ENCODE assay signal across 25 mouse cellular contexts in the genomic region with DNA sequence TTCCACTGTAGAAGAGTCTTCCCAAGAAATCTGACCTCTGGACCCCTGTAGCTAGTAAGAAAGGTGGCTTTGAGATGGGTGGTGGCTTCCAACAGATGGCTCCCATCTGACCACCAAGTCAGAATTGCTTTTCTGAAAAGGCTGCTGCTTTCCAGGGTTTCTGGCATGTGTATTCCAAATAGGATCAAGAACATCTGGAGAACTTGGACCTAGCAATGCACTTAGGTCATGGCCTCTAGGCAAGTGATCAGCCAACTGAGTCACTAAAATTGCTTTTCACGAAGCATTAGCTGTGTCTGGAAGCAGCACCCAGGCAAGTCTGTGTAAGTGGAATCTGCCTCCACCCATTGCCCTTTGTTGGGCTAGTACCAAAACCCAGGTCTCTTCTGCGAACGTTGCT.
A peak's percentile ranks its signal among the peaks of the same experiment; 100 is the strongest.
DNase-seq lines count a peak whose midpoint lies in the region; ATAC-seq and TF ChIP-seq lines count a peak whose summit lies in the region.
"Had no signal": no experiment of that assay in that cellular context is flagged by ENCODE, and none has a peak within 500 bp of the region (broad histone marks: within the 10 kb centered on the region; RNA-seq: fewer than 3 reads in every experiment).

No protein-coding gene starts in this region.

- no peak for ATAC-seq in heart, embryonic 11.5 days (replicated peaks; ENCODE audit: insufficient number of reproducible peaks, low FRiP score, low TSS enrichment)
- ATAC-seq: hindbrain, postnatal 0 days had no signal

- H3K4me3 ChIP-seq in heart, adult 2 months: no peak overlapping the region
- no peak overlapping the region for H3K4me3 ChIP-seq in heart, embryonic 11.5 days (ENCODE audit: low read depth, low read length)
- H3K4me3 ChIP-seq: embryonic facial prominence, embryonic 15.5 days; forebrain, embryonic 10.5 days; layer of hippocampus, adult 2 months; limb, embryonic 15.5 days; liver, embryonic 15.5 days had no signal

- TF ChIP-seq POLR2A in heart, adult 2 months (IDR thresholded peaks at IDR 0.05; ENCODE audit: insufficient read depth, low read depth, low read length): no peak

- H3K36me3 ChIP-seq in heart, adult 2 months (ENCODE audit: control insufficient read depth, insufficient read depth, low read length): no peaks in the 10 kb centered on the region
- no peaks in the 10 kb centered on the region for H3K36me3 ChIP-seq in heart, embryonic 11.5 days (ENCODE audit: control insufficient read depth, insufficient read depth, low read length)
- H3K36me3 ChIP-seq: embryonic facial prominence, embryonic 15.5 days; forebrain, embryonic 10.5 days; limb, embryonic 15.5 days; liver, embryonic 15.5 days had no signal

- WGBS in heart, adult 2 months: 67% methylated on average over 3 of the region's 3 CpGs
- WGBS in heart, embryonic 11.5 days (ENCODE audit: insufficient replicate concordance): 81% methylated on average over 3 of the region's 3 CpGs

- DNase-seq in heart, adult 2 months: peak; percentile 17 to 25
- DNase-seq in gastrocnemius, postnatal 10 days: peak; percentile 4
- DNase-seq in heart, postnatal 10 days: peak; percentile 53 to 57
- DNase-seq in lung, postnatal 14 days: peak; percentile 7
- DNase-seq in right cerebral cortex, postnatal 25 days: no peak
- no peak for DNase-seq in kidney, postnatal 25 days
- no peak for DNase-seq in MN1 (ENCODE audit: low spot score)
- DNase-seq: adrenal gland, postnatal 25 days; cerebellum, adult 11 months; cerebellum, postnatal 14 days; embryo, embryonic 11 days; kidney, adult 18-20 months; right cerebral cortex, adult 18-20 months; thymus, postnatal 36 days had no signal

- no peak overlapping the region for H3K27ac ChIP-seq in heart, adult 2 months
- no peak overlapping the region for H3K27ac ChIP-seq in heart, embryonic 11.5 days (ENCODE audit: low read depth, low read length)
- H3K27ac ChIP-seq: embryonic facial prominence, embryonic 15.5 days; forebrain, embryonic 10.5 days; hindbrain, postnatal 0 days; kidney, postnatal 0 days; layer of hippocampus, adult 2 months; limb, embryonic 15.5 days; liver, embryonic 15.5 days; macrophage had no signal

- H3K27me3 ChIP-seq in heart, adult 2 months (ENCODE audit: control insufficient read depth, insufficient read depth, low read length): no peaks in the 10 kb centered on the region
- H3K27me3 ChIP-seq in heart, embryonic 11.5 days (ENCODE audit: control insufficient read depth, insufficient read depth, low read length): no peaks in the 10 kb centered on the region
- H3K27me3 ChIP-seq: CH12.LX; embryonic facial prominence, embryonic 15.5 days; limb, embryonic 15.5 days; liver, embryonic 15.5 days had no signal

- H3K4me2 ChIP-seq in heart, embryonic 11.5 days: no peak overlapping the region
- H3K4me2 ChIP-seq: embryonic facial prominence, embryonic 15.5 days; limb, embryonic 15.5 days; liver, embryonic 15.5 days; midbrain, embryonic 11.5 days had no signal

- no peak overlapping the region for H3K9ac ChIP-seq in heart, adult 2 months (ENCODE audit: low read depth, low read length)
- H3K9ac ChIP-seq in heart, embryonic 11.5 days (ENCODE audit: low read depth, low read length): no peak overlapping the region
- H3K9ac ChIP-seq: embryonic facial prominence, embryonic 15.5 days; limb, embryonic 15.5 days; liver, embryonic 15.5 days had no signal

- H3K79me2 ChIP-seq in heart, adult 2 months (replicated peaks; ENCODE audit: control insufficient read depth, insufficient read depth, low read length): no peaks in the 10 kb centered on the region

- TF ChIP-seq CTCF in heart, adult 2 months (IDR thresholded peaks at IDR 0.05): no peak

- no peaks in the 10 kb centered on the region for H3K9me3 ChIP-seq in heart, embryonic 11.5 days (replicated peaks; ENCODE audit: control insufficient read depth, low read length)
- H3K9me3 ChIP-seq: embryonic facial prominence, embryonic 15.5 days; forebrain, embryonic 10.5 days; limb, embryonic 15.5 days; liver, embryonic 15.5 days had no signal

- no peak for TF ChIP-seq EP300 in heart, adult 2 months (IDR thresholded peaks at IDR 0.05; ENCODE audit: insufficient read depth, low read depth, low read length)

- intact Hi-C loops in heart, adult 2 months (cut with DNase I): no loop called here
- intact Hi-C loops in heart, postnatal 10 days (cut with DNase I): no loop called here

- no peaks in the 10 kb centered on the region for H3K4me1 ChIP-seq in heart, adult 2 months (ENCODE audit: control insufficient read depth, insufficient read depth, low read length)
- no peaks in the 10 kb centered on the region for H3K4me1 ChIP-seq in heart, embryonic 11.5 days (ENCODE audit: control insufficient read depth, insufficient read depth, low read length)
- H3K4me1 ChIP-seq: embryonic facial prominence, embryonic 15.5 days; forebrain, embryonic 10.5 days; limb, embryonic 15.5 days; liver, embryonic 15.5 days had no signal

Comparison
In these comparisons a context has a peak if more than half of its experiments do, and no peak if none do; other contexts are left out.
1. DNase-seq: peak in heart, adult 2 months (2 of 2), gastrocnemius, postnatal 10 days (single experiment), heart, postnatal 10 days (2 of 2) and lung, postnatal 14 days (single experiment); none in right cerebral cortex, postnatal 25 days (single experiment), kidney, postnatal 25 days (0 of 2) and MN1 (single experiment).